Mouse (Mus musculus) erythroblast, embryonic 14.5 days (primary cell): ENCODE results near the gene Olfr1474. TPM values are rescaled to one million over a fixed set of nuclear protein-coding genes. Genes with fewer than 3 reads are reported as not detected.
"Not testable (repeated sequence)": the region's sequence is repeated elsewhere in the genome, so short reads cannot be mapped to it uniquely, and the experiment has no call there.

Source experiments
- H3K27me3 ChIP-seq: 2 replicates; pipeline ENCODE4 v1.6.1; 2012; ENCODE audit warnings: inconsistent platforms; ENCODE audit not compliant: control insufficient read depth
- H3K36me3 ChIP-seq: 2 replicates; pipeline ENCODE4 v1.6.1; 2012; ENCODE audit warnings: mild to moderate bottlenecking, inconsistent platforms; ENCODE audit not compliant: control insufficient read depth
- H3K4me1 ChIP-seq: 2 replicates; pipeline ENCODE4 v1.6.1; 2012; ENCODE audit warnings: inconsistent platforms; ENCODE audit not compliant: control insufficient read depth
- H3K4me3 ChIP-seq: replicated peaks from 2 replicates; pipeline ENCODE3; 2012; ENCODE audit warnings: moderate library complexity, mild to moderate bottlenecking, inconsistent platforms
- H3K9me3 ChIP-seq: 2 replicates; pipeline ENCODE4 v1.6.1; 2012; ENCODE audit warnings: low read length, inconsistent platforms, mixed read lengths; ENCODE audit not compliant: control insufficient read depth
- GATA1 ChIP-seq: IDR thresholded peaks from 2 replicates; pipeline ENCODE4 v1.6.1; 2012; ENCODE audit warnings: low read length, inconsistent platforms, mixed read lengths
- TAL1 ChIP-seq: IDR thresholded peaks from 3 replicates; pipeline ENCODE4 v1.6.1; 2012; ENCODE audit warnings: low read length, inconsistent platforms, mixed read lengths
- polyA plus RNA-seq: library from polyadenylated mRNA; stranded (reverse); fragments of >175 nt; gene quantifications from 2 replicates; pipeline ENCODE4 v1.2.3, GENCODE M21; 2012

Gene Olfr1474
- not detected in 2 replicates for polyA plus RNA-seq

DNA sequence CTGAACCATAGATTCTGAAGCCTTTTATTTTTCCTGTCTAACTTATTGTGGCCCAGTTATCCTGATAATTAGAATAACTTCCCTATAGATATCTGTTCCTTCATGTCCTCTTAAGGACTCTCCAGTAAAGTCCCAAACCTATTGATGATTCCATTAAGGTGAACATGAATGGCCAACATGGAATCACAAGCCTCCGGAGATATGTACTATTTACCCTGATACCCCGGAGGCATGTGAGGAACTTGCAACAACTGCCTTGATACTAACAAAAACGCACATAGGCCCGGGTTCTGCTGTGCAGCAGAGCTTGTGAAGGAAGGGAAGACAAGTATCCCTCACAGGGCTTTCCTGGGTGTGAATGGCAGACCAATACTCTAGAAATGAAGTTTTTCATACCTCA lies at the start of gene Olfr1474:
Olfr1474 (plus strand) TSS at position 301 of the 400 bp plus-strand sequence.
- not testable (repeated sequence) for H3K4me1 ChIP-seq, H3K9me3 ChIP-seq, H3K36me3 ChIP-seq, H3K4me3 ChIP-seq, H3K27me3 ChIP-seq

DNA sequence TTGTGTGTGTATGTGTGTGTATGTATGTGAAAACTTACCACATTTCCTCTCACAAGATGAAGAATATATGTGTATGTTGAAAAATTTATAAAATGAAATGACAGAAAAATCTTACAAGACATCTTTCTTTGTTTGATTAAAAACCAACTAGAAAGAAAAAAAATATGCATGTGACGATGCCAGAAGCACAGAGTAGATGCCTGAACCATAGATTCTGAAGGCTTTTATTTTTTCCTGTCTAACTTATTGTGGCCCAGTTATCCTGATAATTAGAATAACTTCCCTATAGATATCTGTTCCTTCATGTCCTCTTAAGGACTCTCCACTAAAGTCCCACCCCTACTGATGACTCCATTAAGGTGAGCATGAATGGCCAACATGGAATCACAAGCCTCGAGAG lies 26.3 kb upstream of the Olfr1474 start, which contains the start of gene Olfr1471:
Olfr1471 (plus strand) TSS at position 301 of the 400 bp plus-strand sequence.
- H3K4me1 ChIP-seq, H3K36me3 ChIP-seq, H3K4me3 ChIP-seq, H3K9me3 ChIP-seq, H3K27me3 ChIP-seq: not testable (repeated sequence)

- H3K4me3 ChIP-seq = no peak within 1 kb of the TSS
- H3K9me3 ChIP-seq = peaks cover 3% of the 10 kb centered on the region; the same call in 1 of the 2 replicates
- H3K27me3 ChIP-seq = no peaks in the 10 kb centered on the region
- H3K36me3 ChIP-seq = no peaks in the 10 kb centered on the region
- no peaks in the 10 kb centered on the region for H3K4me1 ChIP-seq
- TF ChIP-seq GATA1 (no peak), TAL1 (no peak)
These were observed 13.4 kb upstream of the Olfr1474 start, which contains the start of gene Olfr1472 for GRCm38 (mm10) chr19:13455986-13456385. Gene Olfr1472 (minus strand): TSS chr19:13456086.

DNA sequence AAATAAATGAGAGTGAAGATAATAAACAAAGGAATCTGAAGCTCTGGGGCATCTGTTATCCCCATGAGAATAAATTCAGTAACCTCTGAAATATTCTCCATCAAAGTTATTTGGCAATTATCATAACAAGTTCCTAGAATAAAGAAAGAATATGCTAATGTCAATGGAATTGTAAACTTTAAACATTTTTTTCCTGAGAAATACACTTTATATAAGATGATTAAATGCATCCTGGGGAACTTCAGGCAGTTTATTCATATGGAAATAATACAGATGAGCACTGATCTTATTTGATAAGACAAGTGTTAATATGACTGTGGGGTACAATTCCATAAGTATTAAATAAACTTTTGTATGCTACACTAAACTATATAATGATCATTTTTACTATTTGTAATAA lies 10.7 kb downstream of the Olfr1474 start, which contains the start of gene Olfr1475:
Olfr1475 (minus strand) TSS at position 101 of the 400 bp plus-strand sequence.
- Histone ChIP-seq H3K4me3 (no peak within 1 kb of the TSS), H3K36me3 (no peaks in the 10 kb centered on the region), H3K9me3 (no peaks in the 10 kb centered on the region), H3K27me3 (no peaks in the 10 kb centered on the region), H3K4me1 (no peaks in the 10 kb centered on the region)
- TF ChIP-seq GATA1 (no peak), TAL1 (no peak)

DNA sequence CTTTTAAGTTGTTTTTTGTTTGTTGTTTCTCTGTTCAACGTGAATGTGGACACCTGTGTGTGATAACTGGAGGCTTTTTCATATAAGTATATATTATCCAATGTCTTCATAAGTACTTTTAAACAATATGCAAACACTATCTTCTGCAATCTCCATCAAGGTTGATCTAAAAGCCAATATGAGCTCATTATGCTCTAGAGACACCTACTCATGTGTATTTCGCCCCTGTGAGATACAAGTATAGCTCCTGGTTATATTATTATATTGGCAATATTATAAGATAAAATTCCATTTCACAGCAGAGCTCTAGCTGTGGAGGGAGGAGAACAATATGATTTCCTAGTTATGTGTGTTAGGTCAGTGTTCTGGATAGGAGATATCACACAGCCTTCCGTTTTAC lies 30.9 kb downstream of the Olfr1474 start, which contains the start of gene Olfr1477:
Olfr1477 (plus strand) TSS at position 301 of the 400 bp plus-strand sequence.
- Histone ChIP-seq H3K27me3 (no peaks in the 10 kb centered on the region), H3K9me3 (peaks cover 4% of the 10 kb centered on the region), H3K4me3 (no peak within 1 kb of the TSS), H3K4me1 (no peaks in the 10 kb centered on the region), H3K36me3 (no peaks in the 10 kb centered on the region)
- TF ChIP-seq GATA1 (no peak), TAL1 (no peak)

Other genes with a start within 250 kb of the Olfr1474 start
- gene Olfr1463, start 238.2 kb upstream of the Olfr1474 start, polyA plus RNA-seq = not detected in 2 replicates
- gene Olfr1465, start 154.0 kb upstream of the Olfr1474 start, polyA plus RNA-seq = not detected in 2 replicates
- gene Olfr1466, start 130.7 kb upstream of the Olfr1474 start, polyA plus RNA-seq = not detected in 2 replicates
- not detected in 2 replicates for gene Olfr1467, start 107.3 kb upstream of the Olfr1474 start, polyA plus RNA-seq
- not detected in 2 replicates for gene Olfr1469, start 61.7 kb upstream of the Olfr1474 start, polyA plus RNA-seq
- not detected in 2 replicates for gene Olfr1471, start 26.2 kb upstream of the Olfr1474 start, polyA plus RNA-seq
- not detected in 2 replicates for gene Olfr1472, start 13.5 kb upstream of the Olfr1474 start, polyA plus RNA-seq
- gene Olfr1475, start 10.6 kb downstream of the Olfr1474 start, polyA plus RNA-seq = not detected in 2 replicates
- 0.01 TPM in 1 of 2 replicates, not detected in the other for gene Olfr1477, start 31.0 kb downstream of the Olfr1474 start, polyA plus RNA-seq
- not detected in 2 replicates for gene Olfr1480, start 58.3 kb downstream of the Olfr1474 start, polyA plus RNA-seq
- gene Olfr1484, start 113.9 kb downstream of the Olfr1474 start, polyA plus RNA-seq = 0.01 TPM in 1 of 2 replicates, not detected in the other
- not detected in 2 replicates for gene Olfr1487, start 147.8 kb downstream of the Olfr1474 start, polyA plus RNA-seq
- not detected in 2 replicates for gene Olfr1489, start 162.1 kb downstream of the Olfr1474 start, polyA plus RNA-seq
- not detected in 2 replicates for gene Olfr1490, start 181.5 kb downstream of the Olfr1474 start, polyA plus RNA-seq
- not detected in 2 replicates for gene Olfr1491, start 227.7 kb downstream of the Olfr1474 start, polyA plus RNA-seq